Mouse (Mus musculus): Measurements from ENCODE around the gene Trabd2b.

GRCm38 (mm10) chr4:114405682-114406354 is 706 bp upstream of the Trabd2b start:
- TF ChIP-seq CTCF (IDR thresholded peaks at IDR 0.05; ENCODE audit: borderline replicate concordance, insufficient read depth, low read depth, low read length): peak; percentile 90
- TF ChIP-seq POLR2A (IDR thresholded peaks at IDR 0.05; ENCODE audit: borderline replicate concordance, insufficient read depth, low read length): no peak
